Mouse (Mus musculus) MEL (cell line): ENCODE data around the gene Eme2.

Source experiments
- CHD1 ChIP-seq: IDR thresholded peaks from 2 replicates; pipeline ENCODE4 v1.6.1; 2012; ENCODE audit warnings: low read depth, mild to moderate bottlenecking, inconsistent platforms, low read length, improper control_type of control experiment
- CTCF ChIP-seq, 3 experiments: IDR thresholded peaks in 2 of 3; conservative IDR thresholded peaks in 1 of 3; 2 replicates each; pipeline ENCODE4 v1.5.1; 2011 to 2012; ENCODE audit warnings: low read length in 3 of 3, low read depth in 2 of 3, mild to moderate bottlenecking in 2 of 3, improper control_type of control experiment in 1 of 3, inconsistent platforms in 1 of 3, mixed read lengths in 1 of 3, moderate library complexity in 1 of 3; ENCODE audit not compliant: control insufficient read depth in 1 of 3, insufficient read depth in 1 of 3, poor library complexity in 1 of 3, severe bottlenecking in 1 of 3
- ETS1 ChIP-seq: IDR thresholded peaks from 2 replicates; pipeline ENCODE4 v1.6.1; 2012; ENCODE audit warnings: low read depth, mild to moderate bottlenecking, inconsistent platforms, low read length, improper control_type of control experiment, moderate library complexity
- MAFK ChIP-seq: IDR thresholded peaks from 2 replicates; pipeline ENCODE4 v1.6.1; 2011; ENCODE audit warnings: low read depth, mild to moderate bottlenecking, low read length, improper control_type of control experiment, borderline replicate concordance
- MAX ChIP-seq: IDR thresholded peaks from 2 replicates; pipeline ENCODE4 v1.6.1; 2011; ENCODE audit warnings: low read length, improper control_type of control experiment
- MEF2A ChIP-seq: IDR thresholded peaks from 2 replicates; pipeline ENCODE4 v1.6.1; 2014; ENCODE audit warnings: low read depth, mild to moderate bottlenecking, inconsistent platforms, low read length, improper control_type of control experiment; ENCODE audit not compliant: poor library complexity, insufficient replicate concordance, severe bottlenecking; ENCODE audit errors: extremely low read depth
- NELFE ChIP-seq: IDR thresholded peaks from 2 replicates; pipeline ENCODE4 v1.6.1; 2011; ENCODE audit warnings: low read depth, low read length, improper control_type of control experiment
- POLR2AphosphoS2 ChIP-seq: IDR thresholded peaks from 2 replicates; pipeline ENCODE4 v1.6.1; 2011; ENCODE audit warnings: low read length, improper control_type of control experiment
- TBP ChIP-seq: IDR thresholded peaks from 2 replicates; pipeline ENCODE4 v1.8.0; 2011; ENCODE audit warnings: low read depth, low read length, improper control_type of control experiment
- UBTF ChIP-seq: IDR thresholded peaks from 2 replicates; pipeline ENCODE4 v1.6.1; 2012; ENCODE audit warnings: low read depth, mild to moderate bottlenecking, inconsistent platforms, low read length, improper control_type of control experiment, moderate library complexity, borderline replicate concordance; ENCODE audit not compliant: insufficient read depth
- USF2 ChIP-seq, 2 experiments: IDR thresholded peaks; 2 replicates each; pipeline ENCODE4 v1.6.1; 2011 to 2012; ENCODE audit warnings: improper control_type of control experiment in 2 of 2, low read length in 2 of 2, borderline replicate concordance in 1 of 2, inconsistent platforms in 1 of 2, low read depth in 1 of 2, mild to moderate bottlenecking in 1 of 2; ENCODE audit not compliant: insufficient read depth in 1 of 2
- ZNF384 ChIP-seq: IDR thresholded peaks from 2 replicates; pipeline ENCODE4 v1.6.1; 2012; ENCODE audit warnings: low read depth, mild to moderate bottlenecking, inconsistent platforms, low read length, improper control_type of control experiment

- no peak for TF ChIP-seq CTCF (IDR thresholded peaks at IDR 0.05 in 2 of 3, conservative IDR thresholded peaks at IDR 0.05 in 1 of 3; ENCODE audit: control insufficient read depth in 1 of 3, insufficient read depth in 1 of 3, low read depth in 2 of 3, low read length in 3 of 3, poor library complexity in 1 of 3, severe bottlenecking in 1 of 3)
- no peak for TF ChIP-seq POLR2AphosphoS2
- TF ChIP-seq MAX, result no peak
- no peak for TF ChIP-seq TBP
- no peak for TF ChIP-seq CHD1
- TF ChIP-seq MAFK, result no peak
- TF ChIP-seq MEF2A, result no peak
- no peak for TF ChIP-seq USF2 (IDR thresholded peaks at IDR 0.05; ENCODE audit: borderline replicate concordance in 1 of 2, insufficient read depth in 1 of 2, low read depth in 1 of 2, low read length in 2 of 2)
- TF ChIP-seq ETS1, result no peak
- TF ChIP-seq UBTF, result no peak
- TF ChIP-seq NELFE, result no peak
- no peak for TF ChIP-seq ZNF384
These were observed 2.0 kb upstream of the Eme2 start for GRCm38 (mm10) chr17:24896993-24897269.
